ENCODE assay signal across 8 mouse cellular contexts in genomic region chr9:60599489-60599888, GRCm38 (mm10).
DNase-seq lines count a peak whose midpoint lies in the region; ATAC-seq and TF ChIP-seq lines count a peak whose summit lies in the region.

No protein-coding gene starts in this region.

- intact Hi-C loops in left cerebral cortex, postnatal 14 days (cut with DNase I): loop anchor here (2.0 to 10.0 kb wide), 2 partner anchors 145 to 355 kb away; no protein-coding TSS in a partner anchor

- H3K36me3 ChIP-seq in G1E (replicated peaks): no peaks in the 10 kb centered on the region
- peaks cover 46% of the 10 kb centered on the region for H3K36me3 ChIP-seq in forebrain, embryonic 10.5 days (replicated peaks)

- peak; percentile 57 for DNase-seq in cerebellum, adult 9-10 months
- DNase-seq in cerebellum, adult 9-11 months: no peak
- peak; percentile 51 to 70 for DNase-seq in left cerebral cortex, postnatal 14 days (ENCODE audit: low spot score in 2 of 2)
- DNase-seq in left cerebral cortex, adult 8-10 months (ENCODE audit: low spot score in 2 of 2): no peak
- peak; percentile 16 for DNase-seq in G1E (ENCODE audit: low spot score)
- DNase-seq in heart, postnatal 4 days: peak; percentile 52
- DNase-seq in lung, postnatal 10 days: peak; percentile 60
- no peak for DNase-seq in forebrain, embryonic 10.5 days (ENCODE audit: extremely low spot score, low spot score)

- peaks cover 16% of the 10 kb centered on the region for H3K4me1 ChIP-seq in G1E (ENCODE audit: insufficient read depth, low read depth, low read length)
- no peaks in the 10 kb centered on the region; the same call in 1 of the 2 replicates for H3K4me1 ChIP-seq in forebrain, embryonic 10.5 days

- ATAC-seq in G1E (ENCODE audit: extremely low read depth, insufficient number of reproducible peaks, low FRiP score, poor library complexity, severe bottlenecking): peak; percentile 49

- no peak overlapping the region for H3K4me3 ChIP-seq in G1E (ENCODE audit: low read depth, low read length)
- H3K4me3 ChIP-seq in forebrain, embryonic 10.5 days: no peak overlapping the region

- H3K9me3 ChIP-seq in G1E (replicated peaks): no peaks in the 10 kb centered on the region
- H3K9me3 ChIP-seq in forebrain, embryonic 10.5 days: no peaks in the 10 kb centered on the region

- peaks cover 18% of the 10 kb centered on the region for H3K27me3 ChIP-seq in G1E (ENCODE audit: insufficient read depth, low read length)
- H3K27me3 ChIP-seq in forebrain, embryonic 10.5 days (ENCODE audit: poor library complexity, severe bottlenecking): no peaks in the 10 kb centered on the region

- no peak overlapping the region for H3K27ac ChIP-seq in forebrain, embryonic 10.5 days

- 79% methylated on average over 2 of the region's 2 CpGs for WGBS in forebrain, embryonic 10.5 days

- peak; percentile 88 for TF ChIP-seq CTCF in G1E (IDR thresholded peaks at IDR 0.05; ENCODE audit: low read depth, low read length)

Comparison
In these comparisons a context has a peak if more than half of its experiments do, and no peak if none do; other contexts are left out.
1. DNase-seq: peak in cerebellum, adult 9-10 months (single experiment), left cerebral cortex, postnatal 14 days (2 of 2), G1E (single experiment), heart, postnatal 4 days (single experiment) and lung, postnatal 10 days (single experiment); none in cerebellum, adult 9-11 months (single experiment), left cerebral cortex, adult 8-10 months (0 of 2) and forebrain, embryonic 10.5 days (single experiment).